15 mouse cellular contexts compared by ENCODE assay signal in the genomic region with DNA sequence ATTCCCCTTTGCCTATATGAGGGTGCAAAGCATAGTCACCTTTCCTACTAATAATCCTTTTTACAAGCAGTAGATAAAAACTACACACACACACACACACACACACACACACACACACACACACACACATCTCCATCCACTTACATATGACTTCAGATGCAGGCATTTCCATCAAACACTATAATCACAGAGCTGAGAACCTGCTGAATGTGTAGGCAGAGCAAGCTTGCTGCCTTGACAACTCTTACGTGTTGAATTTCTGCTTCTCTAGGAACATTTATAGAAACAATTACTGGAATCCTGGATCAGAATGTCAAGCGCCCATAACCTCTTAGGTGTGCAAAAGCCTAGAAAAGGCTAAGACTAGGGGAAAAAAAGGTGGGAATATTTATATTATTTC.
DNase-seq lines count a peak whose midpoint lies in the region.
"Had no signal": no experiment of that assay in that cellular context is flagged by ENCODE, and none has a peak within 500 bp of the region (broad histone marks: within the 10 kb centered on the region; RNA-seq: fewer than 3 reads in every experiment).

No protein-coding gene starts in this region.

- intact Hi-C loops in left cerebral cortex, postnatal 25 days (cut with DNase I), result no loop called here

- peak; percentile 2 for DNase-seq in layer of hippocampus, adult 9-11 months
- no peak for DNase-seq in layer of hippocampus, adult 9-10 months (ENCODE audit: low spot score)
- DNase-seq in right cerebral cortex, adult 18-20 months, result peak; percentile 3
- no peak for DNase-seq in right cerebral cortex, postnatal 25 days
- peak; percentile 30 to 35 for DNase-seq in left cerebral cortex, postnatal 25 days (ENCODE audit: low spot score in 2 of 2)
- peak; percentile 18 for DNase-seq in telencephalon, adult 2 months (ENCODE audit: low read depth, low spot score)
- DNase-seq in thymus, postnatal 10 days (ENCODE audit: low spot score in 2 of 2), result no peak
- no peak for DNase-seq in cerebellum, adult 9-10 months
- DNase-seq: adrenal gland, postnatal 10 days; cerebellum, adult 11-12 months; cerebellum, adult 9-11 months; forebrain, postnatal 0 days; gastrocnemius, postnatal 14 days; heart, adult 2 months; heart, postnatal 14 days had no signal

Comparison
In these comparisons a context has a peak if more than half of its experiments do, and no peak if none do; other contexts are left out.
1. DNase-seq: peak in layer of hippocampus, adult 9-11 months (single experiment), right cerebral cortex, adult 18-20 months (single experiment), left cerebral cortex, postnatal 25 days (2 of 2) and telencephalon, adult 2 months (single experiment); none in layer of hippocampus, adult 9-10 months (single experiment), right cerebral cortex, postnatal 25 days (single experiment), thymus, postnatal 10 days (0 of 2) and cerebellum, adult 9-10 months (single experiment).